Mouse (Mus musculus) lung, adult 2 months (tissue): Measurements from ENCODE around the gene Bag5. TPM values are rescaled to one million over a fixed set of nuclear protein-coding genes. Genes with fewer than 3 reads are reported as not detected.
"Not testable (repeated sequence)": the region's sequence is repeated elsewhere in the genome, so short reads cannot be mapped to it uniquely, and the experiment has no call there.

Source experiments
- DNase-seq: peaks from one replicate; pipeline ENCODE4 v3.0.0; 2022
- H3K4me1 ChIP-seq: fragments of 200-500 bp; 2 replicates; pipeline ENCODE4 v1.6.1; 2011; ENCODE audit warnings: low read length; ENCODE audit not compliant: control insufficient read depth, insufficient read depth
- H3K4me3 ChIP-seq: fragments of 200-500 bp; replicated peaks from 2 replicates; pipeline ENCODE3; 2011; ENCODE audit warnings: low read depth, mild to moderate bottlenecking, control low read depth, low read length; ENCODE audit errors: extremely low read depth
- CTCF ChIP-seq: fragments of 200-500 bp; IDR thresholded peaks from 2 replicates; pipeline ENCODE4 v1.5.1; 2011; ENCODE audit warnings: mild to moderate bottlenecking, low read length, control low read depth; ENCODE audit not compliant: insufficient read depth
- POLR2A ChIP-seq: fragments of 200-500 bp; IDR thresholded peaks from 2 replicates; pipeline ENCODE4 v1.6.1; 2011; ENCODE audit warnings: low read depth, mild to moderate bottlenecking, control low read depth, low read length, borderline replicate concordance; ENCODE audit errors: extremely low read depth
- WGBS: fragments of 180-500 bp; shearing (Covaris S2); methylation state at CpG from one replicate; pipeline ENCODE4 v1.1.7; 2018; 5-methylcytosine and 5-hydroxymethylcytosine counted together
- polyA plus RNA-seq: library from polyadenylated mRNA; depleted of rRNA; stranded (reverse); fragments of >200 nt; gene quantifications from 2 replicates; pipeline ENCODE4 v1.2.3, GENCODE M21; 2012

Gene Bag5
- polyA plus RNA-seq, 1 experiment, result 21.4 TPM

GRCm38 (mm10) chr12:111722654-111723053 is 9.6 kb upstream of the Bag5 start:
- peak; percentile 37 for DNase-seq
- Histone ChIP-seq H3K4me3 (no peak overlapping the region), H3K4me1 (peaks cover 12% of the 10 kb centered on the region)
- 70% methylated on average over 9 of the region's 9 CpGs for WGBS
- TF ChIP-seq CTCF (peak; percentile 69), POLR2A (no peak)

GRCm38 (mm10) chr12:111720222-111720621 is 7.2 kb upstream of the Bag5 start:
- no peaks in the 10 kb centered on the region for H3K4me1 ChIP-seq
- no peak for DNase-seq
- no peak overlapping the region for H3K4me3 ChIP-seq
- TF ChIP-seq CTCF, result no peak
- no peak for TF ChIP-seq POLR2A
- 88% methylated on average over 4 of the region's 4 CpGs for WGBS

GRCm38 (mm10) chr12:111718656-111719055 is 5.6 kb upstream of the Bag5 start:
- H3K4me1 ChIP-seq, result peaks cover 2% of the 10 kb centered on the region; the same call in 1 of the 2 replicates
- no peak for TF ChIP-seq CTCF
- H3K4me3 ChIP-seq, result no peak overlapping the region
- 43% methylated on average over 8 of the region's 8 CpGs for WGBS
- no peak for DNase-seq

GRCm38 (mm10) chr12:111716505-111716904 is 3.4 kb upstream of the Bag5 start:
- TF ChIP-seq CTCF, result no peak
- TF ChIP-seq POLR2A, result no peak
- Histone ChIP-seq H3K4me1 (peaks cover 5% of the 10 kb centered on the region; the same call in 1 of the 2 replicates), H3K4me3 (no peak overlapping the region)
- DNase-seq, result no peak
- 94% methylated on average over 7 of the region's 7 CpGs for WGBS

GRCm38 (mm10) chr12:111713880-111714279 is 823 bp upstream of the Bag5 start:
- WGBS, result 64% methylated on average over 6 of the region's 6 CpGs
- not testable (repeated sequence) for DNase-seq, H3K4me1 ChIP-seq, H3K4me3 ChIP-seq

- 1% methylated on average over 25 of the region's 33 CpGs for WGBS
- H3K4me1 ChIP-seq, result peaks cover 5% of the 10 kb centered on the region; the same call in 1 of the 2 replicates
- DNase-seq, result peak; percentile 32
Observed at GRCm38 (mm10) chr12:111712476-111712875, 581 bp downstream of the Bag5 start.

GRCm38 (mm10) chr12:111710091-111710490 is 3.0 kb downstream of the Bag5 start:
- Histone ChIP-seq H3K4me3 (no peak overlapping the region), H3K4me1 (peaks cover 13% of the 10 kb centered on the region)
- WGBS, result 72% methylated on average over 10 of the region's 10 CpGs
- no peak for DNase-seq
- no peak for TF ChIP-seq CTCF
- no peak for TF ChIP-seq POLR2A

More at GRCm38 (mm10) chr12:111712476-111712875, 581 bp downstream of the Bag5 start:
- peak overlapping the region; percentile 63 for H3K4me3 ChIP-seq
- no peak for TF ChIP-seq POLR2A
- TF ChIP-seq CTCF, result no peak

- no peak for DNase-seq
- no peak for TF ChIP-seq POLR2A
- no peak for TF ChIP-seq CTCF
- peaks cover 20% of the 10 kb centered on the region for H3K4me1 ChIP-seq
- 52% methylated on average over 4 of the region's 4 CpGs for WGBS
- no peak overlapping the region for H3K4me3 ChIP-seq
Observed at GRCm38 (mm10) chr12:111708181-111708580, 4.9 kb downstream of the Bag5 start.

- 28% methylated on average over 15 of the region's 15 CpGs for WGBS
- DNase-seq, result peak; percentile 66
- no peak for TF ChIP-seq CTCF
- TF ChIP-seq POLR2A, result no peak
- peaks cover 17% of the 10 kb centered on the region for H3K4me1 ChIP-seq
- H3K4me3 ChIP-seq, result no peak overlapping the region
Observed at GRCm38 (mm10) chr12:111705186-111705973, 7.7 kb downstream of the Bag5 start.

GRCm38 (mm10) chr12:111704609-111705008 is 8.4 kb downstream of the Bag5 start:
- 33% methylated on average over 9 of the region's 9 CpGs for WGBS
- TF ChIP-seq POLR2A (peak; percentile 47; the same call in 1 of the 2 replicates), CTCF (no peak)
- Histone ChIP-seq H3K4me1 (peaks cover 17% of the 10 kb centered on the region), H3K4me3 (no peak overlapping the region)
- no peak for DNase-seq
